Mouse (Mus musculus) small intestine, adult 2 months (tissue): ENCODE measurements around the gene Gabrp.

ENCODE experiments used
- CTCF ChIP-seq: fragments of 200-500 bp; IDR thresholded peaks from 2 replicates; pipeline ENCODE4 v1.5.1; 2012; ENCODE audit warnings: low read depth, mild to moderate bottlenecking, control low read depth, inconsistent platforms, low read length, moderate library complexity, mixed read lengths; ENCODE audit not compliant: insufficient replicate concordance, insufficient read length; ENCODE audit errors: extremely low read depth
- POLR2A ChIP-seq: fragments of 200-500 bp; IDR thresholded peaks from 2 replicates; pipeline ENCODE4 v1.6.1; 2012; ENCODE audit warnings: low read depth, mild to moderate bottlenecking, control low read depth, inconsistent platforms, low read length, moderate library complexity

DNA sequence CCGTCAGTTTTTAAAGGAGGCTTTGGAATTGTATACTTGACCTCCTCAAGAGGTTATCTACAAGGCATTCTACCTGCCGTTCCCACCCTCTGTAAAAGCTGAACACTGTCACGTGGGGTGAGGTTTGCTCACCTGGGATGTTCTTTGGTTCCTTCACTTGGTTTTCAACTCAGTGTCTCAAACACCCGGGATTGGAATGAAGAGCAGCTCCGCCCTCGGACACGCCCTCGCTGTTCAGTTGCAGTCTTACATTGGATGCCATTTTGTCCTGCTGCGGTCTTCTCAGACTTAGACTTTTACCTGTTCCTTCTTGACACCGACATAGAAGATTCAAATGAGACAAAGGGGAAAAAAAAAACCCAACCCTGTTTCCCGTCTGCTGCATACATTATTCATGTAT lies 34.6 kb downstream of the Gabrp start:
- TF ChIP-seq CTCF, result no peak
- TF ChIP-seq POLR2A, result no peak
